Mouse (Mus musculus) neural tube, embryonic 15.5 days (tissue): ENCODE results near the gene Sesn2. TPM values are rescaled to one million over a fixed set of nuclear protein-coding genes. Genes with fewer than 3 reads are reported as not detected.
"Not testable (repeated sequence)": the region's sequence is repeated elsewhere in the genome, so short reads cannot be mapped to it uniquely, and the experiment has no call there.

Source experiments
- ATAC-seq: fragments of 200-750 bp; cut with Nextera tagmentation; 2 replicates; pipeline ENCODE4 v1.8.0; 2017; ENCODE audit warnings: mild to moderate bottlenecking, moderate TSS enrichment, moderate library complexity; ENCODE audit not compliant: low FRiP score
- H3K27ac ChIP-seq: fragments of 300-500 bp; sonication (generic); replicated peaks from 2 replicates; pipeline ENCODE4 v1.5.1; 2015; ENCODE audit warnings: mild to moderate bottlenecking, inconsistent platforms
- H3K27me3 ChIP-seq: fragments of 300-500 bp; sonication (generic); replicated peaks from 2 replicates; pipeline ENCODE4 v1.6.1; 2015; ENCODE audit warnings: inconsistent platforms
- H3K36me3 ChIP-seq: fragments of 300-500 bp; sonication (generic); 2 replicates; pipeline ENCODE4 v1.6.1; 2015; ENCODE audit warnings: inconsistent platforms
- H3K4me1 ChIP-seq: fragments of 300-500 bp; sonication (generic); 2 replicates; pipeline ENCODE4 v1.6.1; 2015; ENCODE audit warnings: inconsistent platforms
- H3K4me2 ChIP-seq: fragments of 300-500 bp; sonication (generic); 2 replicates; pipeline ENCODE4 v1.6.1; 2015; ENCODE audit warnings: inconsistent platforms, mild to moderate bottlenecking, moderate library complexity
- H3K4me3 ChIP-seq: fragments of 300-500 bp; sonication (generic); replicated peaks from 2 replicates; pipeline ENCODE4 v1.5.1; 2015; ENCODE audit warnings: mild to moderate bottlenecking, inconsistent platforms
- H3K9ac ChIP-seq: fragments of 300-500 bp; sonication (generic); replicated peaks from 2 replicates; pipeline ENCODE4 v1.6.1; 2015; ENCODE audit warnings: mild to moderate bottlenecking, inconsistent platforms
- H3K9me3 ChIP-seq: fragments of 300-500 bp; sonication (generic); replicated peaks from 2 replicates; pipeline ENCODE4 v1.6.1; 2016; ENCODE audit warnings: inconsistent platforms
- WGBS: fragments of 180-500 bp; shearing (Covaris S2); methylation state at CpG from one replicate; pipeline ENCODE4 v1.1.7; 2015; ENCODE audit warnings: mixed read lengths; 5-methylcytosine and 5-hydroxymethylcytosine counted together
- polyA plus RNA-seq: library from polyadenylated mRNA; unstranded; fragments of >200 nt; fragmentation: Nextera tagmentation; extraction: Ambion mirVana; gene quantifications from 2 replicates; pipeline ENCODE4 v1.2.1, GENCODE M21; 2015

Gene Sesn2
- polyA plus RNA-seq, 1 experiment from 2014 or later = 11.9 TPM

- no peaks in the 10 kb centered on the region for H3K9me3 ChIP-seq
- 50% methylated on average over 10 of the region's 10 CpGs for WGBS
- no peaks in the 10 kb centered on the region for H3K27me3 ChIP-seq
- H3K9ac ChIP-seq = no peak overlapping the region
- no peak overlapping the region for H3K4me3 ChIP-seq
- no peak for ATAC-seq
- H3K36me3 ChIP-seq = peaks cover 8% of the 10 kb centered on the region
- H3K4me1 ChIP-seq = peaks cover 8% of the 10 kb centered on the region
- H3K27ac ChIP-seq = no peak overlapping the region; the same call in 1 of the 2 replicates
- no peak overlapping the region for H3K4me2 ChIP-seq
Observed at GRCm38 (mm10) chr4:132492178-132493060, 17.9 kb downstream of the Sesn2 start.

- WGBS = 75% methylated on average over 6 of the region's 6 CpGs
- no peak for ATAC-seq
- H3K4me1 ChIP-seq = peaks cover 8% of the 10 kb centered on the region
Observed at GRCm38 (mm10) chr4:132491748-132492147, 18.6 kb downstream of the Sesn2 start.

GRCm38 (mm10) chr4:132491057-132491456 lies 19.2 kb downstream of the Sesn2 start:
- no peaks in the 10 kb centered on the region; the same call in 1 of the 2 replicates for H3K36me3 ChIP-seq
- H3K9me3 ChIP-seq = no peaks in the 10 kb centered on the region
- no peak overlapping the region for H3K9ac ChIP-seq
- H3K4me2 ChIP-seq = no peak overlapping the region
- peaks cover 8% of the 10 kb centered on the region for H3K4me1 ChIP-seq
- H3K27me3 ChIP-seq = no peaks in the 10 kb centered on the region
- 92% methylated on average over 8 of the region's 8 CpGs for WGBS
- no peak for ATAC-seq
- H3K27ac ChIP-seq = no peak overlapping the region
- H3K4me3 ChIP-seq = no peak overlapping the region

More at GRCm38 (mm10) chr4:132491748-132492147, 18.6 kb downstream of the Sesn2 start:
- no peak overlapping the region for H3K4me2 ChIP-seq
- H3K9me3 ChIP-seq = no peaks in the 10 kb centered on the region
- H3K36me3 ChIP-seq = peaks cover 3% of the 10 kb centered on the region
- no peak overlapping the region for H3K27ac ChIP-seq
- no peaks in the 10 kb centered on the region for H3K27me3 ChIP-seq
- no peak overlapping the region for H3K9ac ChIP-seq
- H3K4me3 ChIP-seq = no peak overlapping the region

GRCm38 (mm10) chr4:132490273-132491010 lies 19.9 kb downstream of the Sesn2 start:
- ATAC-seq = no peak
- Histone ChIP-seq H3K4me1 (peaks cover 8% of the 10 kb centered on the region), H3K27me3 (no peaks in the 10 kb centered on the region), H3K9ac (no peak overlapping the region), H3K27ac (no peak overlapping the region), H3K9me3 (no peaks in the 10 kb centered on the region), H3K36me3 (no peaks in the 10 kb centered on the region; the same call in 1 of the 2 replicates), H3K4me3 (no peak overlapping the region), H3K4me2 (no peak overlapping the region)
- 92% methylated on average over 15 of the region's 15 CpGs for WGBS

- Histone ChIP-seq H3K4me1 (peaks cover 8% of the 10 kb centered on the region), H3K4me3 (no peak overlapping the region), H3K9ac (no peak overlapping the region), H3K27ac (no peak overlapping the region), H3K9me3 (no peaks in the 10 kb centered on the region), H3K27me3 (no peaks in the 10 kb centered on the region), H3K36me3 (no peaks in the 10 kb centered on the region; the same call in 1 of the 2 replicates), H3K4me2 (no peak overlapping the region)
- ATAC-seq = no peak
- 89% methylated on average over 6 of the region's 6 CpGs for WGBS
Observed at GRCm38 (mm10) chr4:132488976-132489375, 21.3 kb downstream of the Sesn2 start.

- Histone ChIP-seq H3K9me3 (no peaks in the 10 kb centered on the region), H3K36me3 (no peaks in the 10 kb centered on the region; the same call in 1 of the 2 replicates), H3K9ac (no peak overlapping the region), H3K4me3 (no peak overlapping the region), H3K4me2 (no peak overlapping the region), H3K4me1 (peaks cover 8% of the 10 kb centered on the region), H3K27me3 (no peaks in the 10 kb centered on the region), H3K27ac (no peak overlapping the region)
- no peak for ATAC-seq
- 88% methylated on average over 3 of the region's 3 CpGs for WGBS
Observed at GRCm38 (mm10) chr4:132488521-132488920, 21.8 kb downstream of the Sesn2 start.

GRCm38 (mm10) chr4:132484820-132485219 lies 25.5 kb downstream of the Sesn2 start:
- Histone ChIP-seq H3K27ac (no peak overlapping the region), H3K4me3 (no peak overlapping the region), H3K4me2 (no peak overlapping the region), H3K9me3 (no peaks in the 10 kb centered on the region), H3K36me3 (no peaks in the 10 kb centered on the region), H3K27me3 (no peaks in the 10 kb centered on the region), H3K4me1 (no peaks in the 10 kb centered on the region), H3K9ac (no peak overlapping the region)
- WGBS = 84% methylated on average over 5 of the region's 5 CpGs
- ATAC-seq = no peak

- WGBS = 86% methylated on average over 4 of the region's 4 CpGs
- H3K9me3 ChIP-seq = no peaks in the 10 kb centered on the region
Observed at GRCm38 (mm10) chr4:132484231-132484630, 26.1 kb downstream of the Sesn2 start.

GRCm38 (mm10) chr4:132482956-132483608 lies 27.2 kb downstream of the Sesn2 start:
- H3K9ac ChIP-seq = no peak overlapping the region
- ATAC-seq = no peak
- no peak overlapping the region for H3K4me2 ChIP-seq
- no peaks in the 10 kb centered on the region for H3K36me3 ChIP-seq
- no peak overlapping the region for H3K4me3 ChIP-seq
- 78% methylated on average over 13 of the region's 13 CpGs for WGBS
- no peaks in the 10 kb centered on the region for H3K9me3 ChIP-seq
- H3K4me1 ChIP-seq = no peaks in the 10 kb centered on the region
- H3K27ac ChIP-seq = no peak overlapping the region
- no peaks in the 10 kb centered on the region for H3K27me3 ChIP-seq

More at GRCm38 (mm10) chr4:132484231-132484630, 26.1 kb downstream of the Sesn2 start:
- no peaks in the 10 kb centered on the region for H3K36me3 ChIP-seq
- H3K4me1 ChIP-seq = no peaks in the 10 kb centered on the region
- H3K27ac ChIP-seq = no peak overlapping the region
- no peak overlapping the region for H3K9ac ChIP-seq
- H3K27me3 ChIP-seq = no peaks in the 10 kb centered on the region
- ATAC-seq = no peak
- H3K4me3 ChIP-seq = no peak overlapping the region
- H3K4me2 ChIP-seq = no peak overlapping the region

- not testable (repeated sequence) for H3K4me1 ChIP-seq, H3K9me3 ChIP-seq, H3K27ac ChIP-seq, ATAC-seq, H3K4me3 ChIP-seq, H3K4me2 ChIP-seq, H3K27me3 ChIP-seq, H3K36me3 ChIP-seq, H3K9ac ChIP-seq
- 68% methylated on average over 3 of the region's 3 CpGs for WGBS
Observed at GRCm38 (mm10) chr4:132482104-132482503, 28.2 kb downstream of the Sesn2 start.

- no peak overlapping the region for H3K9ac ChIP-seq
- ATAC-seq = no peak
- H3K9me3 ChIP-seq = no peaks in the 10 kb centered on the region
- H3K27ac ChIP-seq = no peak overlapping the region
- no peaks in the 10 kb centered on the region for H3K27me3 ChIP-seq
- H3K36me3 ChIP-seq = no peaks in the 10 kb centered on the region
- no peak overlapping the region for H3K4me2 ChIP-seq
- H3K4me3 ChIP-seq = no peak overlapping the region
- 91% methylated on average over 8 of the region's 8 CpGs for WGBS
- no peaks in the 10 kb centered on the region for H3K4me1 ChIP-seq
Observed at GRCm38 (mm10) chr4:132477833-132478232, 32.5 kb downstream of the Sesn2 start.
